ENCODE assay signal across 16 mouse cellular contexts in the genomic region with DNA sequence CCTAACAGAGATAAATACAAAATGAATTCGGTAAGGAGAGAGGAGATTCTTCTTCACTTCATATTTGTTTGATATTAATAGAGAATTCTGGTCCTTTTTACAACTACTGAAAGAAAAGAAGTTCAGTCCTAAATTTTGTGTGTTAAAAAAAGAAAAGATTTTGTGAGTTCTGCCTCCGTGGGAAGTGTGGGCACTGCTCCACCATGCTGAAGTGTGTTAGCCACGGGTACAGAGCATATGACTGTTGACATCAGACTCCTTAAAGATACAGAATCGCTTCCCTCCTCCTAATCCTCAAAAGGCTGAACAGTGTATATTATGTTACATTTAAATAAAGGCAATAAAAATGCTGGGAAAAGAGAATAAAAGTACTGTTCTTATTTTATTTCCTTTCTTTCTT.
DNase-seq lines count a peak whose midpoint lies in the region; ATAC-seq lines count a peak whose summit lies in the region.
"Had no signal": no experiment of that assay in that cellular context is flagged by ENCODE, and none has a peak within 500 bp of the region (broad histone marks: within the 10 kb centered on the region; RNA-seq: fewer than 3 reads in every experiment).

No protein-coding gene starts in this region.

- peak; percentile 9 for DNase-seq in NIH3T3 (ENCODE audit: low read depth)
- DNase-seq in left cerebral cortex, postnatal 14 days (ENCODE audit: low spot score in 2 of 2), result peak; percentile 34 to 45
- peak; percentile 22 to 38 for DNase-seq in right cerebral cortex, adult 2 months (ENCODE audit: low spot score in 2 of 2)
- DNase-seq in embryo, embryonic 10 days (ENCODE audit: low spot score), result no peak
- no peak for DNase-seq in layer of hippocampus, postnatal 10 days (ENCODE audit: low spot score in 2 of 2)
- no peak for DNase-seq in neural tube, embryonic 10.5 days (ENCODE audit: extremely low spot score, low spot score)
- DNase-seq in testis, postnatal 10 days (ENCODE audit: low spot score), result no peak
- DNase-seq: adrenal gland, adult 8-10 months; cerebellum, adult 11 months; cerebellum, postnatal 25 days; heart, postnatal 14 days; kidney, adult 2 months; lung, postnatal 4 days; thymus, postnatal 14 days had no signal

- ATAC-seq in frontal cortex, adult (ENCODE audit: low TSS enrichment), result peak; percentile 99
- ATAC-seq: inflammation-experienced regulatory T-cells, adult 6 months had no signal

- intact Hi-C loops in left cerebral cortex, postnatal 14 days (cut with DNase I), result no loop called here

Comparison
In these comparisons a context has a peak if more than half of its experiments do, and no peak if none do; other contexts are left out.
1. DNase-seq: peak in NIH3T3 (single experiment), left cerebral cortex, postnatal 14 days (2 of 2) and right cerebral cortex, adult 2 months (2 of 2); none in embryo, embryonic 10 days (single experiment), layer of hippocampus, postnatal 10 days (0 of 2), neural tube, embryonic 10.5 days (single experiment) and testis, postnatal 10 days (single experiment).